Mouse (Mus musculus): ENCODE results near the gene Arfgef3. TPM values are rescaled to one million over a fixed set of nuclear protein-coding genes. Genes with fewer than 3 reads are reported as not detected.
A peak's percentile ranks its signal among the peaks of the same experiment; 100 is the strongest.

Arfgef3 gene
- total RNA-seq, 2 experiments from 2014 or later = 0.10 to 0.39 TPM

- Histone ChIP-seq H3K27ac (peak overlapping the region; percentile 64), H3K4me3 (peak overlapping the region; percentile 79)
- intact Hi-C loops (cut with DNase I) = no loop called here
- TF ChIP-seq CTCF (IDR thresholded peaks at IDR 0.05) = no peak
- no peak for DNase-seq
Measured at GRCm38 (mm10) chr10:18545309-18545708, 198.4 kb downstream of the Arfgef3 start.

GRCm38 (mm10) chr10:18536889-18537288, 206.9 kb downstream of the Arfgef3 start:
- intact Hi-C loops (cut with DNase I) = no loop called here
- no peak overlapping the region for H3K27ac ChIP-seq
- H3K4me3 ChIP-seq = no peak overlapping the region
- no peak for DNase-seq
- TF ChIP-seq CTCF (IDR thresholded peaks at IDR 0.05) = no peak

GRCm38 (mm10) chr10:18532293-18532692, 211.5 kb downstream of the Arfgef3 start:
- no peak for TF ChIP-seq CTCF (IDR thresholded peaks at IDR 0.05)
- intact Hi-C loops (cut with DNase I) = no loop called here
- no peak for DNase-seq
- Histone ChIP-seq H3K4me3 (no peak overlapping the region), H3K27ac (no peak overlapping the region)

Other genes starting within 250 kb of the Arfgef3 start
- 1 to 10 TPM in 1 of 2 experiments, under 1 TPM in 1; 0.48 to 1.3 TPM for gene Hebp2, start 197.9 kb downstream of the Arfgef3 start, total RNA-seq (2021)
- gene Gm4922, start 42.8 kb upstream of the Arfgef3 start, total RNA-seq (2021) = not detected
- 1 to 10 TPM; 1.4 to 2.9 TPM for gene Perp, start 101.1 kb upstream of the Arfgef3 start, total RNA-seq (2021)